ENCODE assay signal across 21 mouse cellular contexts in genomic region chr3:137482546-137482945, GRCm38 (mm10).
DNase-seq lines count a peak whose midpoint lies in the region; ATAC-seq and TF ChIP-seq lines count a peak whose summit lies in the region.
"Had no signal": no experiment of that assay in that cellular context is flagged by ENCODE, and none has a peak within 500 bp of the region (broad histone marks: within the 10 kb centered on the region; RNA-seq: fewer than 3 reads in every experiment).

No protein-coding gene starts in this region.

- H3K27me3 ChIP-seq in limb, embryonic 13.5 days, result no peaks in the 10 kb centered on the region
- H3K27me3 ChIP-seq in limb, embryonic 10.5 days (ENCODE audit: low read depth, poor library complexity, severe bottlenecking), result no peaks in the 10 kb centered on the region
- H3K27me3 ChIP-seq in liver, postnatal 0 days (ENCODE audit: insufficient read depth, low read length), result no peaks in the 10 kb centered on the region
- H3K27me3 ChIP-seq: hindbrain, embryonic 15.5 days; kidney, embryonic 15.5 days; limb, embryonic 12.5 days; liver, embryonic 13.5 days had no signal

- 38% methylated on average over 3 of the region's 3 CpGs for WGBS in limb, embryonic 13.5 days
- 76% methylated on average over 3 of the region's 3 CpGs for WGBS in limb, embryonic 10.5 days
- 48% methylated on average over 3 of the region's 3 CpGs for WGBS in liver, postnatal 0 days (ENCODE audit: insufficient replicate concordance)

- no peaks in the 10 kb centered on the region for H3K36me3 ChIP-seq in limb, embryonic 13.5 days
- H3K36me3 ChIP-seq in limb, embryonic 10.5 days, result no peaks in the 10 kb centered on the region
- H3K36me3 ChIP-seq in liver, postnatal 0 days (replicated peaks; ENCODE audit: insufficient read depth, low read length), result no peaks in the 10 kb centered on the region
- H3K36me3 ChIP-seq: hindbrain, embryonic 15.5 days; kidney, embryonic 15.5 days; limb, embryonic 12.5 days; liver, embryonic 13.5 days had no signal

- TF ChIP-seq POLR2A in brain, embryonic 14.5 days (IDR thresholded peaks at IDR 0.05; ENCODE audit: borderline replicate concordance, extremely low read depth, insufficient read depth, insufficient read length, poor library complexity, severe bottlenecking), result no peak

- no peak for TF ChIP-seq EP300 in liver, postnatal 0 days (IDR thresholded peaks at IDR 0.05; ENCODE audit: low read depth)

- H3K9me3 ChIP-seq in limb, embryonic 13.5 days, result 0 out of 2 replicates have a peak, but pooled peaks cover 3% of the 10 kb centered on the region
- H3K9me3 ChIP-seq in limb, embryonic 10.5 days (replicated peaks), result no peaks in the 10 kb centered on the region
- H3K9me3 ChIP-seq in liver, postnatal 0 days (ENCODE audit: low read length), result no peaks in the 10 kb centered on the region
- H3K9me3 ChIP-seq: hindbrain, embryonic 15.5 days; kidney, embryonic 15.5 days; limb, embryonic 12.5 days; liver, embryonic 13.5 days had no signal

- H3K9ac ChIP-seq in limb, embryonic 13.5 days, result no peak overlapping the region
- no peak overlapping the region for H3K9ac ChIP-seq in liver, postnatal 0 days (replicated peaks)
- H3K9ac ChIP-seq: hindbrain, embryonic 15.5 days; kidney, embryonic 15.5 days; limb, embryonic 12.5 days; liver, embryonic 13.5 days had no signal

- H3K4me1 ChIP-seq in limb, embryonic 13.5 days, result peaks cover 3% of the 10 kb centered on the region; the same call in 1 of the 2 replicates
- no peaks in the 10 kb centered on the region for H3K4me1 ChIP-seq in limb, embryonic 10.5 days
- H3K4me1 ChIP-seq in liver, postnatal 0 days (ENCODE audit: insufficient read depth), result no peaks in the 10 kb centered on the region
- H3K4me1 ChIP-seq: hindbrain, embryonic 15.5 days; kidney, embryonic 15.5 days; limb, embryonic 12.5 days; liver, embryonic 13.5 days had no signal

- peak overlapping the region; percentile 10; the same call in 1 of the 2 replicates for H3K27ac ChIP-seq in limb, embryonic 13.5 days
- H3K27ac ChIP-seq in limb, embryonic 10.5 days, result no peak overlapping the region
- H3K27ac ChIP-seq in liver, postnatal 0 days (ENCODE audit: low read depth), result no peak overlapping the region
- H3K27ac ChIP-seq: hindbrain, embryonic 15.5 days; limb, embryonic 12.5 days; liver, embryonic 13.5 days had no signal

- H3K4me2 ChIP-seq in limb, embryonic 13.5 days (replicated peaks), result no peak overlapping the region
- H3K4me2 ChIP-seq in liver, postnatal 0 days (ENCODE audit: low read depth, low read length), result no peak overlapping the region
- H3K4me2 ChIP-seq: heart, embryonic 11.5 days; hindbrain, embryonic 15.5 days; kidney, embryonic 15.5 days; limb, embryonic 12.5 days; liver, embryonic 13.5 days; midbrain, embryonic 11.5 days had no signal

- no peak for DNase-seq in frontal cortex, postnatal 25 days (ENCODE audit: low spot score in 2 of 2)
- DNase-seq in limb, embryonic 10.5 days (ENCODE audit: low spot score), result no peak
- DNase-seq in Muller cell, postnatal 12 days (ENCODE audit: inconsistent ontology term), result peak; percentile 42
- DNase-seq in brain, embryonic 14.5 days (ENCODE audit: low read depth), result peak; percentile 56
- DNase-seq in liver, postnatal 0 days, result no peak
- no peak for DNase-seq in adrenal gland, adult (ENCODE audit: inconsistent age in 2 of 2, low spot score in 1 of 2)
- DNase-seq: adrenal gland, postnatal 10 days; gastrocnemius, postnatal 14 days; heart, adult 11 months; liver, embryonic 13.5 days; right cerebral cortex, postnatal 25 days; thymus, postnatal 25 days had no signal

- no peak for TF ChIP-seq CTCF in brain, embryonic 14.5 days (IDR thresholded peaks at IDR 0.05; ENCODE audit: borderline replicate concordance, extremely low read depth, insufficient read depth, insufficient read length)
- TF ChIP-seq CTCF in liver, postnatal 0 days (IDR thresholded peaks at IDR 0.05; ENCODE audit: low read depth), result no peak

- ATAC-seq in frontal cortex, adult (ENCODE audit: low TSS enrichment), result peak; percentile 43
- 0 out of 2 replicates have a peak, but pooled peaks have one; percentile 19 for ATAC-seq in limb, embryonic 13.5 days (ENCODE audit: low FRiP score, low read depth)
- no peak for ATAC-seq in liver, postnatal 0 days
- ATAC-seq: activated CD4-positive, CD25-positive, alpha-beta regulatory T cell, adult 4 months; lung, postnatal 0 days had no signal

- no peak overlapping the region for H3K4me3 ChIP-seq in limb, embryonic 13.5 days
- H3K4me3 ChIP-seq in limb, embryonic 10.5 days, result no peak overlapping the region
- H3K4me3 ChIP-seq in liver, postnatal 0 days (ENCODE audit: low read depth, low read length), result no peak overlapping the region
- H3K4me3 ChIP-seq: hindbrain, embryonic 15.5 days; kidney, embryonic 15.5 days; limb, embryonic 12.5 days; liver, embryonic 13.5 days had no signal

Comparison
In these comparisons a context has a peak if more than half of its experiments do, and no peak if none do; other contexts are left out.
1. DNase-seq: peak in Muller cell, postnatal 12 days (single experiment) and brain, embryonic 14.5 days (single experiment); none in frontal cortex, postnatal 25 days (0 of 2), limb, embryonic 10.5 days (single experiment), liver, postnatal 0 days (single experiment) and adrenal gland, adult (0 of 2).